Mouse (Mus musculus) heart, embryonic 13.5 days (tissue): ENCODE results near the gene Zic5. TPM values are rescaled to one million over a fixed set of nuclear protein-coding genes. Genes with fewer than 3 reads are reported as not detected.

Experiments used
- ATAC-seq: fragments of 200-750 bp; cut with Nextera tagmentation; 2 replicates; pipeline ENCODE4 v1.8.0; 2017; ENCODE audit warnings: moderate TSS enrichment; ENCODE audit not compliant: insufficient number of reproducible peaks, low FRiP score, low TSS enrichment; ENCODE audit errors: extremely low read depth
- H3K27ac ChIP-seq: fragments of 300-500 bp; sonication (generic); replicated peaks from 2 replicates; pipeline ENCODE4 v1.5.1; 2015; ENCODE audit warnings: moderate library complexity, mild to moderate bottlenecking, inconsistent platforms
- H3K27me3 ChIP-seq: fragments of 300-500 bp; sonication (generic); replicated peaks from 2 replicates; pipeline ENCODE4 v1.6.1; 2015; ENCODE audit warnings: mild to moderate bottlenecking, inconsistent platforms
- H3K36me3 ChIP-seq: fragments of 300-500 bp; sonication (generic); 2 replicates; pipeline ENCODE4 v1.6.1; 2015; ENCODE audit warnings: mild to moderate bottlenecking, inconsistent platforms
- H3K4me1 ChIP-seq: fragments of 300-500 bp; sonication (generic); 2 replicates; pipeline ENCODE4 v1.6.1; 2015; ENCODE audit warnings: inconsistent platforms
- H3K4me2 ChIP-seq: fragments of 300-500 bp; sonication (generic); 2 replicates; pipeline ENCODE4 v1.6.1; 2015; ENCODE audit warnings: inconsistent platforms, mild to moderate bottlenecking, moderate library complexity
- H3K4me3 ChIP-seq: fragments of 300-500 bp; sonication (generic); 2 replicates; pipeline ENCODE4 v1.5.1; 2015; ENCODE audit warnings: moderate library complexity, mild to moderate bottlenecking, inconsistent platforms
- H3K9ac ChIP-seq: fragments of 300-500 bp; sonication (generic); 2 replicates; pipeline ENCODE4 v1.6.1; 2015; ENCODE audit warnings: inconsistent platforms, mild to moderate bottlenecking, moderate library complexity
- H3K9me3 ChIP-seq: fragments of 300-500 bp; sonication (generic); 2 replicates; pipeline ENCODE4 v1.6.1; 2016; ENCODE audit warnings: inconsistent platforms
- WGBS: fragments of 180-500 bp; shearing (Covaris S2); methylation state at CpG from one replicate; pipeline ENCODE4 v1.1.7; 2015; ENCODE audit warnings: mixed read lengths; 5-methylcytosine and 5-hydroxymethylcytosine counted together
- polyA plus RNA-seq: library from polyadenylated mRNA; unstranded; fragments of >200 nt; fragmentation: Nextera tagmentation; extraction: Ambion mirVana; gene quantifications from 2 replicates; pipeline ENCODE4 v1.2.1, GENCODE M21; 2015

The Zic5 gene
- polyA plus RNA-seq, 1 experiment from 2014 or later, result not detected

DNA sequence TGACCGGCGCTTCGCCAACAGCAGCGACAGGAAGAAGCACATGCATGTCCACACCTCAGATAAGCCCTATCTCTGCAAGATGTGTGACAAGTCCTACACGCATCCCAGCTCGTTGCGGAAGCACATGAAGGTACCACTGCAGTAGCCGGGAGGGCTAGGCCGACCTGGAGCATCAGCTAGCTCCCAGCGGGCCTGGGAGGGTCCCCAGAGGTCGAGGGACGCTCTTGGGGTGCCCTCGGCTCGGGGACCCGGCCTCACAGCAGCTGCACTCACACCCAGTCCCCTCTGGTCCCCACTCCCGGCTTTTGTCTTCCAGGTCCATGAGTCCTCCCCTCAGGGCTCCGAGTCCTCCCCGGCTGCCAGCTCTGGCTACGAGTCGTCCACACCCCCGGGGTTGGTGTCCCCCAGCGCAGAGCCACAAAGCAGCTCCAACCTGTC, 13.1 kb upstream of the Zic5 start:
- WGBS, result under 1% methylated on average over 22 of the region's 22 CpGs
- H3K4me2 ChIP-seq, result no peak overlapping the region

DNA sequence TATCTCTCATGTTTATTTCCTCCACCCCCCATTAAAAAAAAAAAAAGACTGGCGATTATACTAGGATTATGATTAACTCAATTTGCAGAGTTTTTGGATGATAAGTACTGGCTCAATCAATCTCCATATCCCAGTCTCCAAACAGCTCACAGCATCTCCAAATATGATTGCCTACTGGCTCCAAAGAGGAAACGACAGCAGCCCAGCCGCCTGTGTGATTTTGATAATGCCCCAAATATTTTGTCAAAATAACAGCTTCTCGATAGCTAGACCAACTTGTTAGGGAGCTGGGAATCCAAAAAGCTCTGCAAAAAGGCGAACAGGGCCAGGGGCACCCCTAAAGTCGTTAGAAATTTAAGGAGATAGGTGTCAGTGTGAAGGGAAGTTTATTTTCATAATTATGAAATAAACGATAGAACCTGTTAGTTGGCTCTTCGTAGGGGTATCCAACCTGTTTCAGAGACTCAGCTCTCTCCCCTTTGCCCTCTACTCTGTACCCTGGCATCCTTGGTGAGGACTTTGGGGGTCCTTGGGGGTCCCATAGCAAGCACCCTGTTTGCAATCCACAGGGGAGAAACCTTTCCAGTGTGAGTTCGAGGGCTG, 12.6 kb upstream of the Zic5 start:
- Histone ChIP-seq H3K36me3 (no peaks in the 10 kb centered on the region), H3K9me3 (no peaks in the 10 kb centered on the region), H3K27ac (no peak overlapping the region), H3K4me1 (peaks cover 33% of the 10 kb centered on the region), H3K9ac (no peak overlapping the region), H3K4me3 (no peak overlapping the region), H3K4me2 (no peak overlapping the region), H3K27me3 (peaks cover 98% of the 10 kb centered on the region)
- 1% methylated on average over 9 of the region's 9 CpGs for WGBS
- no peak for ATAC-seq

More for the DNA sequence above, 13.1 kb upstream of the Zic5 start:
- no peak overlapping the region for H3K27ac ChIP-seq
- no peak overlapping the region for H3K9ac ChIP-seq
- H3K4me3 ChIP-seq, result peak overlapping the region; percentile 24; the same call in 1 of the 2 replicates
- H3K4me1 ChIP-seq, result peaks cover 33% of the 10 kb centered on the region
- H3K27me3 ChIP-seq, result peaks cover 98% of the 10 kb centered on the region
- ATAC-seq, result no peak
- H3K9me3 ChIP-seq, result no peaks in the 10 kb centered on the region
- H3K36me3 ChIP-seq, result no peaks in the 10 kb centered on the region

DNA sequence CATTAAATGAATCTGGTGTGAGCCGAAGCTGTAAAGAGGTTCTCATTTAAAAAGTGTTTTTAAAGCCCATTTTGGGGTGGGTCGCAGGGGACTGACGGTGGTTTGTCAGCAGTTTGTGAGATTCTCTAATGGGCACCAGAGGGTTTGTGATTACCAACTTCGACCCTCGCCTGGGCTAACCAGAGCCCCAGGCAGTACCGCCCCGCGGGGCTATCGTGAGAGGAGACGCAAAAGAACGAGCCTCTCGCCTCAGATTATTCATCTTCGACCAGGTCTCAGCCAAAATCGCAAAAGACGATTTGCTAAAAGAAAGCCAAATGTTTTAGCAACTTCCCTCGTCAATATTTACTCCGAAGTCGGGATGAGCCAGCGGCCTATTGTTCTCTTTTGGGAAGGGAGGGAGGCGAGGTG, 11.8 kb upstream of the Zic5 start:
- H3K36me3 ChIP-seq, result no peaks in the 10 kb centered on the region
- 2% methylated on average over 20 of the region's 20 CpGs for WGBS
- no peak overlapping the region for H3K9ac ChIP-seq
- no peak for ATAC-seq
- peaks cover 33% of the 10 kb centered on the region for H3K4me1 ChIP-seq
- H3K4me3 ChIP-seq, result no peak overlapping the region
- no peak overlapping the region for H3K4me2 ChIP-seq
- H3K27me3 ChIP-seq, result peaks cover 98% of the 10 kb centered on the region
- H3K27ac ChIP-seq, result no peak overlapping the region
- H3K9me3 ChIP-seq, result no peaks in the 10 kb centered on the region

DNA sequence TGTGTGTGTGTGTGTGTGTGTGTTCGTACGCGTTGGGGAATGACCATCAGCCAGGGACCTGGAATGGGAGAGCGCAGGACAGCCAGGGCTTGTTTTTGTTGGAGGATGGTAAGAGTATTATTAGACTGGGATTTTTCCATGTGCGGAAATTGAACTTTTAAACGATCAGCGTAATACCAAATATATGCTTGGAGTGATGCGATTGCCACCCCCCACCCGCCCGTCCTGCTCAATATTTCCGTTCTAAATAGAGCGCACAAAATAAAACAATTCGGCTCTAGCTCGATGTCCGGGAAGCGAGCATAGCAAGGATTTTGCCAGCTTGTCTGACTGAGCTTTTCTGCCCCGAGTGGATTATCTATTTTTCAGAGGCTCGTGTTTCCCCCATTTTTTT, 11.3 kb upstream of the Zic5 start:
- H3K27ac ChIP-seq, result no peak overlapping the region
- no peaks in the 10 kb centered on the region for H3K9me3 ChIP-seq
- peaks cover 35% of the 10 kb centered on the region for H3K4me1 ChIP-seq
- H3K27me3 ChIP-seq, result peaks cover 98% of the 10 kb centered on the region
- H3K36me3 ChIP-seq, result no peaks in the 10 kb centered on the region
- 1% methylated on average over 18 of the region's 18 CpGs for WGBS
- no peak overlapping the region for H3K4me2 ChIP-seq
- H3K4me3 ChIP-seq, result no peak overlapping the region
- no peak overlapping the region for H3K9ac ChIP-seq
- ATAC-seq, result no peak

DNA sequence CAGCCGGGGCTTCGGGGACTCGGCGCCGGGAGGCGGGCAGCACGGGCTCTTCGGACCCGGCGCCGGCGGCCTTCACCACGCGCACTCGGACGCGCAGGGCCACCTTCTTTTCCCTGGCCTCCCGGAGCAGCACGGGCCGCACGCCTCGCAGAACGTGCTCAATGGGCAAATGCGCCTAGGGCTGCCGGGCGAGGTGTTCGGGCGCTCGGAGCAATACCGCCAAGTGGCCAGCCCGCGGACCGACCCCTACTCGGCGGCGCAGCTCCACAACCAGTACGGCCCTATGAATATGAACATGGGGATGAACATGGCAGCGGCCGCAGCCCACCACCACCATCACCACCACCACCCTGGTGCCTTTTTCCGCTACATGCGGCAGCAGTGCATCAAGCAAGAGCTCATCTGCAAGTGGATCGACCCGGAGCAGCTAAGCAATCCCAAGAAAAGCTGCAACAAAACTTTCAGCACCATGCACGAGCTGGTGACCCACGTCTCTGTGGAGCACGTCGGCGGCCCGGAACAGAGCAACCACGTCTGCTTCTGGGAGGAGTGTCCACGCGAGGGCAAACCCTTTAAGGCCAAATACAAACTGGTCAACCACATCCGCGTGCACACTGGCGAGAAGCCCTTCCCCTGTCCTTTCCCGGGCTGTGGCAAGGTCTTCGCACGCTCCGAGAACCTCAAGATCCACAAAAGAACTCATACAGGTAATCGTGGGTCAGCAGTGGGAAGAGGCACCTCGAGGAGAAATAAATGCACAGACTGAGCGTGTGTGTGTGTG, 10.8 kb upstream of the Zic5 start:
- Histone ChIP-seq H3K4me3 (peak overlapping the region; percentile 56), H3K4me1 (peaks cover 35% of the 10 kb centered on the region), H3K27me3 (peaks cover 98% of the 10 kb centered on the region), H3K9me3 (no peaks in the 10 kb centered on the region), H3K4me2 (peak overlapping the region; percentile 79), H3K27ac (no peak overlapping the region), H3K9ac (no peak overlapping the region), H3K36me3 (no peaks in the 10 kb centered on the region)
- ATAC-seq, result no peak
- WGBS, result under 1% methylated on average over 62 of the region's 62 CpGs

DNA sequence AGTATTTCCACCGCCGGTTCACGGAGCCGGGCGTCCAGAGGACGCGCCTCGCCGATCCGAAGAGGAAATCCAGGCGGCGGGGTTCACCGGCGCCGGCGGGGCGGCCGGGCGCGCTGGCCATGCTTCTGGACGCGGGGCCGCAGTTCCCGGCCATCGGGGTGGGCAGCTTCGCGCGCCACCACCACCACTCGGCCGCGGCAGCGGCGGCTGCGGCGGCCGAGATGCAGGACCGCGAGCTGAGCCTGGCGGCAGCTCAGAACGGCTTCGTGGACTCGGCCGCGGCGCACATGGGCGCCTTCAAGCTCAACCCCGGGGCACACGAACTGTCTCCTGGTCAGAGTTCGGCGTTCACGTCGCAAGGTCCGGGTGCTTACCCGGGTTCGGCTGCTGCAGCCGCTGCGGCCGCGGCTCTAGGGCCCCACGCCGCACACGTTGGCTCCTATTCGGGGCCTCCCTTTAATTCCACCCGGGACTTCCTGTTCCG, 10.1 kb upstream of the Zic5 start:
- Histone ChIP-seq H3K4me2 (peak overlapping the region; percentile 79), H3K4me3 (peak overlapping the region; percentile 56), H3K27me3 (peaks cover 98% of the 10 kb centered on the region), H3K9me3 (no peaks in the 10 kb centered on the region), H3K27ac (no peak overlapping the region), H3K9ac (peak overlapping the region; percentile 17; the same call in 1 of the 2 replicates), H3K36me3 (no peaks in the 10 kb centered on the region), H3K4me1 (peaks cover 35% of the 10 kb centered on the region)
- under 1% methylated on average over 63 of the region's 65 CpGs for WGBS
- no peak for ATAC-seq

DNA sequence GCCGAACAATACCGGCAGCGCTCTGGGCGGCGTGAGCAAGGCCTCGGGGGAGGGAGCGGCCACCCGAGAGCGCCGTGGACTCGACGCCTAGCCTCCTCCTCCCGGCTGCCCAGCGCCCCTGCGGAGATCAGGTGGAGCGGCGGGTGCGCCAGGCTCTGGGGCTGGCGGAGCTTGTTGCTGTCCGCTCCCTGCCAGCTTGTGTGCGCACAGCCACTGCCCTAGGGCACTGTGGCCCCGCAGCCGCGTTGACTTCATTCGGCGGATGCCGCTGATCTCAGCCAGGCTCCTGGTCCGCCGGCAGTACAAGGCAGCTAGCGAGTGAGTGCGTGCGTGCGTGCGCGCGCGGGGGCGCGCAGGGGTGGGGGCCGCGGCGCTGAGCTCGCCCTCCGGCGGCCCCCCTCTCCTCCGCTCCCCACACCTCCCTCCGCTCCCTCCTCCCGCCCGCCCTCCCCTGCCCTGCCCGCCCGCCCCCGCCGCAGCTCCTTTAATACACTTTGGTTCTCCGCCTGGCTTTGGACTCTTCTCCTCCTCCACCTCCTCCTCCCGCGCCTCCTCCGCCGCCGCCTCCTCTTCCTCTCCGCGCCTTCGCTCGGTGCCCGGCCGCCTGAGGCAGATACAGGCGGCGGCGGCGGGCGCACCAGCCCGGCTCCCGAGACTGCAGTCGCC, 9.5 kb upstream of the Zic5 start, which contains the start of gene Zic2:
Zic2 (plus strand) TSS at position 545 of the 666 bp plus-strand sequence.
- Histone ChIP-seq H3K4me2 (peak within 1 kb of the TSS; percentile 79), H3K9ac (peak within 1 kb of the TSS; percentile 17; the same call in 1 of the 2 replicates), H3K27ac (no peak within 1 kb of the TSS), H3K27me3 (peaks cover 98% of the 10 kb centered on the region), H3K4me3 (peak within 1 kb of the TSS; percentile 56), H3K36me3 (no peaks in the 10 kb centered on the region), H3K4me1 (peaks cover 35% of the 10 kb centered on the region), H3K9me3 (no peaks in the 10 kb centered on the region)
- ATAC-seq, result no peak
- under 1% methylated on average over 47 of the region's 73 CpGs for WGBS

DNA sequence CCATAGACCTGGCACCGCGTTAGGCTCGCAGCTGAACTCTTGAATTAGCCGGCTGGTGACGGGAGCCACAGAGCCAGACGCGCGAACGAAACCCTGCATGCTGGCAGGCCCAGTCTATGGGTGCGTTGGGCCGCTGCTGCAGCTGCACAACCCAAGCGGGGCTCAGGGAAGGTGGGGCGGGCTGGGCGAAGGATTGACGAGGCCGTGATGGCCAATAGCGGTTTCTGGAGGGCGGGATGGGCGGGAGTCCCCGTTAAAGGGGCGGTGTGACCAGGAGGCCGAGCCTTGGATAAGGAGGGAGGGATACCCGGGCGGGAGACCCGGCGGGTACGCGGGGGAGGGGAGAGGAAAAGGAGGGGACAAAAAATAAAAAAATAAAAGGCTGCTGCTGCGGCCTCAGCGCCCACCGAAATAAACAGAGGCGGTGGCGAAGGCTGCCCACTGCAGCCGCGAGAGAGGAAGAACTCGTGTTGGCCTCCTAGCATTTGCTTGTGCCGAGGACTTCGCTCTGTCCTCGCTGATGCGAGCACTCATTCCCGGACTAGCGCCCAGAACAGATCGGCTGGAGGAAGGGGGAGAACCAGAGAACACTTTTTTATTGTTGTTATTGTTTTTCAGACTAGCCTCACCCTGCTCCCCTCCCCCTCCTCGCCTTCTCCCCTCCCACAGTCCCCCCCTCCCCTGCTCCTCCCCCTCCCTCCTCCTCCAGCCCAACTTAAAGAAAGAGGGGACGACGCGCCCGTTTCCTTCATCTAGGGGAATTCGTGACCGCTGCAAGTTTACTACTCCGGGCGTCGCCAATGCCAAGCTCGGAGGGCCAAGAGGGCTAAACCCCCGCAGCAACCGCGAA, 8.8 kb upstream of the Zic5 start:
- 1% methylated on average over 54 of the region's 57 CpGs for WGBS
- Histone ChIP-seq H3K4me1 (peaks cover 35% of the 10 kb centered on the region), H3K9ac (no peak overlapping the region)

DNA sequence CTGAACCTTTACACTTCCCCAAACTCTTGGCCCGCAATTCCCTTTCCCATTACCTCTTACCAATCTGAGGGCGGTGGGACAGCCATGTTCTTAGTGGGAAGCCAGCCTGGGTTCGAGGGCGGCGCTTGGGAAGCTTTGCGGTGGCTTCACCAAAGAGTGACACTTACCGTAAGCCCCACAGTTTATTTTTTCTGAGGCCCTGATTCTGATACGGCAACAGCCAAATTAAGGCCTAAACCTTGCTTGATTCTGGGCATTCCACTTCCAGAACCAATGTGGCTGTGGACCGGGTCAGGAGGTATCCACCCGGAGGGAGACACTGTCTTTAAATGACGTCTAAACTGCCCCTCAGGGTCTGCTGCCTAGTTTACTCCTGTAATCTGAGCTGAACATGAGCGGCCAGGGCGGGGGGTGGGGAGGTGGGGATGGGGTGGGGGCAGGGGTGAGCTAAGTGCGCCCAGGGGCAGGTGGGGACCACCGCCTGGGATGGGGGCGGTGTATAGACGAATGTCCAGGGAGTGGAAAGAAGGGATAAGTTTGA, 7.8 kb upstream of the Zic5 start:
- H3K9ac ChIP-seq, result no peak overlapping the region
- no peak overlapping the region for H3K27ac ChIP-seq
- peak overlapping the region; percentile 56; the same call in 1 of the 2 replicates for H3K4me3 ChIP-seq
- no peak overlapping the region for H3K4me2 ChIP-seq
- H3K9me3 ChIP-seq, result no peaks in the 10 kb centered on the region
- peaks cover 100% of the 10 kb centered on the region for H3K27me3 ChIP-seq
- no peak for ATAC-seq
- WGBS, result 2% methylated on average over 17 of the region's 17 CpGs
- H3K36me3 ChIP-seq, result no peaks in the 10 kb centered on the region
- H3K4me1 ChIP-seq, result peaks cover 31% of the 10 kb centered on the region

More for the DNA sequence above, 8.8 kb upstream of the Zic5 start:
- no peaks in the 10 kb centered on the region for H3K9me3 ChIP-seq
- peak overlapping the region; percentile 56 for H3K4me3 ChIP-seq
- peak overlapping the region; percentile 79 for H3K4me2 ChIP-seq
- H3K27ac ChIP-seq, result no peak overlapping the region
- no peaks in the 10 kb centered on the region for H3K36me3 ChIP-seq
- H3K27me3 ChIP-seq, result peaks cover 98% of the 10 kb centered on the region
- ATAC-seq, result no peak

DNA sequence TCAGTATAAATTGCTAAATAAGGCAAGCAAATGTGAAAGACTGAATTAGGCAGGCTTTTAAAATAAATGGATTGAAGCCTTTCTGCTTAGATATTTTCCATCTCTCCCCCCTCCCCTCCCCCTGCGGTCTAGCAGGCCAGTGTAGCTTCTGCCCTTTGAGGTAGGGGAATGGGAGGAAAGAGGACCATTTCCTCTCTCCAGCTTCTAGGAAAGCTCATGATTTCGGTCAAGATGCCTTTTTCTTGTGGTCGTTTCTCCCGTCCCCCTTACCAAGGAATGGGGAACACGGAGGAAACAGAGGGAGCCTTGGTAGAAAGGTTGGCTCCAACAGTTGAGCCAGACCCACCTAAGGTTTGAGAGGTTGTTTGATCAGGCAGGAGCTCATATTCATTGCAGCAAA, 7.2 kb upstream of the Zic5 start:
- Histone ChIP-seq H3K4me2 (no peak overlapping the region), H3K27ac (no peak overlapping the region), H3K9me3 (no peaks in the 10 kb centered on the region), H3K9ac (no peak overlapping the region), H3K27me3 (peaks cover 100% of the 10 kb centered on the region), H3K4me3 (no peak overlapping the region), H3K36me3 (no peaks in the 10 kb centered on the region), H3K4me1 (peaks cover 31% of the 10 kb centered on the region)
- WGBS, result 2% methylated on average over 5 of the region's 5 CpGs
- no peak for ATAC-seq
